Mouse (Mus musculus) C2C12 (cell line): ENCODE data around the gene Car14.

Experiments used
- CTCF ChIP-seq: IDR thresholded peaks from one replicate; pipeline ENCODE4 v1.5.1; 2011; ENCODE audit not compliant: control insufficient read depth, insufficient read depth, insufficient read length
- MAX ChIP-seq: IDR thresholded peaks from one replicate; pipeline ENCODE4 v1.6.1; 2011; ENCODE audit warnings: mild to moderate bottlenecking, control low read depth
- MYOG ChIP-seq: IDR thresholded peaks from one replicate; pipeline ENCODE4 v1.6.1; 2011; ENCODE audit not compliant: control insufficient read depth, insufficient read length; ENCODE audit errors: extremely low read depth
- USF1 ChIP-seq: IDR thresholded peaks from one replicate; pipeline ENCODE4 v1.6.1; 2011; ENCODE audit warnings: low read depth, mild to moderate bottlenecking, control low read depth, moderate library complexity

GRCm38 (mm10) chr3:95950763-95951551, 46.5 kb upstream of the Car14 start:
- TF ChIP-seq CTCF (no peak), USF1 (no peak), MAX (no peak), MYOG (no peak)
